Mouse (Mus musculus) liver, embryonic 13.5 days (tissue): ENCODE measurements around the gene Pcdh7. TPM values are rescaled to one million over a fixed set of nuclear protein-coding genes. Genes with fewer than 3 reads are reported as not detected.

ENCODE experiments used
- ATAC-seq: fragments of 200-750 bp; cut with Nextera tagmentation; 2 replicates; pipeline ENCODE4 v1.8.0; 2017; ENCODE audit warnings: low read depth, mild to moderate bottlenecking, moderate number of reproducible peaks, moderate library complexity
- DNase-seq: peaks from one replicate; pipeline ENCODE4 v3.0.0; 2022
- H3K27ac ChIP-seq: fragments of 300-500 bp; sonication (generic); 2 replicates; pipeline ENCODE4 v1.5.1; 2015; ENCODE audit warnings: moderate library complexity, mild to moderate bottlenecking, inconsistent platforms
- H3K27me3 ChIP-seq: fragments of 300-500 bp; sonication (generic); 2 replicates; pipeline ENCODE4 v1.6.1; 2015; ENCODE audit warnings: mild to moderate bottlenecking, inconsistent platforms
- H3K36me3 ChIP-seq: fragments of 300-500 bp; sonication (generic); 2 replicates; pipeline ENCODE4 v1.6.1; 2015; ENCODE audit warnings: mild to moderate bottlenecking, inconsistent platforms
- H3K4me1 ChIP-seq: fragments of 300-500 bp; sonication (generic); replicated peaks from 2 replicates; pipeline ENCODE4 v1.6.1; 2015; ENCODE audit warnings: inconsistent platforms
- H3K4me2 ChIP-seq: fragments of 300-500 bp; sonication (generic); 2 replicates; pipeline ENCODE4 v1.6.1; 2015; ENCODE audit warnings: inconsistent platforms, mild to moderate bottlenecking, moderate library complexity
- H3K4me3 ChIP-seq: fragments of 300-500 bp; sonication (generic); replicated peaks from 2 replicates; pipeline ENCODE4 v1.5.1; 2015; ENCODE audit warnings: mild to moderate bottlenecking, inconsistent platforms
- H3K9ac ChIP-seq: fragments of 300-500 bp; sonication (generic); 2 replicates; pipeline ENCODE4 v1.6.1; 2015; ENCODE audit warnings: mild to moderate bottlenecking, inconsistent platforms
- H3K9me3 ChIP-seq: fragments of 300-500 bp; sonication (generic); replicated peaks from 2 replicates; pipeline ENCODE4 v1.6.1; 2016; ENCODE audit warnings: inconsistent platforms
- WGBS: fragments of 180-500 bp; shearing (Covaris S2); methylation state at CpG from one replicate; pipeline ENCODE4 v1.1.7; 2015; ENCODE audit not compliant: insufficient replicate concordance; 5-methylcytosine and 5-hydroxymethylcytosine counted together
- polyA plus RNA-seq: library from polyadenylated mRNA; unstranded; fragments of >200 nt; fragmentation: Nextera tagmentation; extraction: Ambion mirVana; gene quantifications from 2 replicates; pipeline ENCODE4 v1.2.1, GENCODE M21; 2015

Gene Pcdh7
- polyA plus RNA-seq, 1 experiment from 2014 or later: 0.76 TPM

- H3K4me1 ChIP-seq: no peaks in the 10 kb centered on the region
- H3K4me3 ChIP-seq: no peak overlapping the region
- no peak overlapping the region for H3K9ac ChIP-seq
- no peaks in the 10 kb centered on the region for H3K9me3 ChIP-seq
- DNase-seq: no peak
- H3K4me2 ChIP-seq: no peak overlapping the region
- ATAC-seq: no peak
- 59% methylated on average over 1 of the region's 1 CpGs for whole genome bisulfite sequencing
- no peak overlapping the region for H3K27ac ChIP-seq
- no peaks in the 10 kb centered on the region for H3K27me3 ChIP-seq
- no peaks in the 10 kb centered on the region for H3K36me3 ChIP-seq
These were observed 92.9 kb downstream of the Pcdh7 start for GRCm38 (mm10) chr5:57810641-57811040.

GRCm38 (mm10) chr5:57815964-57816589 lies 98.3 kb downstream of the Pcdh7 start:
- no peak for ATAC-seq
- DNase-seq: no peak
- Histone ChIP-seq H3K4me2 (no peak overlapping the region), H3K4me1 (no peaks in the 10 kb centered on the region), H3K36me3 (no peaks in the 10 kb centered on the region), H3K27ac (no peak overlapping the region), H3K27me3 (no peaks in the 10 kb centered on the region), H3K4me3 (no peak overlapping the region), H3K9ac (no peak overlapping the region), H3K9me3 (no peaks in the 10 kb centered on the region)
- 47% methylated on average over 5 of the region's 5 CpGs for WGBS

DNA sequence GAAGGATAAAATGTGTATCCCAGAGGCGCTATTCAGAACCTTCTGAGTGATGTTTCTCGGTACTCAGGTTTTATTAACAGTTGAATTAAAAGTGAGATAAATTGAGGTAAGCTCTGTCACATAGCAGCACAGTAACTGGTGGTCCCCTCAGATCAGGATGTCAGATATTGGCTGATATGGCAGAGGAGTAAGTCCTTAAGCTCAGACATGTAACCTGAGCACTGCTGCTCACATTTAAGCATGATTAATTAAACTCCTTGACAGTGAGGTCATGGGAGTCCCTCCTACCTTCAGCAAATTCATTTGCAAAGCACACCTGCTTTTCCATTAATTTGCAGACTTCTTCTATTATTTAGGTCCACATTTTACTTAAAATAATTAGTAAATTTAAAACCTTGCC lies 102.0 kb downstream of the Pcdh7 start:
- WGBS: 71% methylated on average over 2 of the region's 2 CpGs
- no peaks in the 10 kb centered on the region for H3K36me3 ChIP-seq
- H3K9me3 ChIP-seq: no peaks in the 10 kb centered on the region

GRCm38 (mm10) chr5:57821099-57821498 lies 103.3 kb downstream of the Pcdh7 start:
- H3K9ac ChIP-seq: no peak overlapping the region
- no peaks in the 10 kb centered on the region for H3K27me3 ChIP-seq
- H3K36me3 ChIP-seq: no peaks in the 10 kb centered on the region
- no peaks in the 10 kb centered on the region for H3K9me3 ChIP-seq
- no peak overlapping the region for H3K4me3 ChIP-seq
- no peak overlapping the region for H3K4me2 ChIP-seq
- 77% methylated on average over 8 of the region's 8 CpGs for WGBS
- ATAC-seq (no peak), DNase-seq (no peak)
- no peaks in the 10 kb centered on the region for H3K4me1 ChIP-seq
- no peak overlapping the region for H3K27ac ChIP-seq

More for the DNA sequence above, 102.0 kb downstream of the Pcdh7 start:
- Histone ChIP-seq H3K4me2 (no peak overlapping the region), H3K9ac (no peak overlapping the region), H3K27me3 (no peaks in the 10 kb centered on the region), H3K4me1 (no peaks in the 10 kb centered on the region), H3K27ac (no peak overlapping the region), H3K4me3 (no peak overlapping the region)
- DNase-seq (no peak), ATAC-seq (no peak)

- WGBS: 71% methylated on average over 3 of the region's 3 CpGs
- ATAC-seq (no peak), DNase-seq (no peak)
- Histone ChIP-seq H3K27ac (no peak overlapping the region), H3K36me3 (no peaks in the 10 kb centered on the region), H3K4me1 (no peaks in the 10 kb centered on the region), H3K4me2 (no peak overlapping the region), H3K27me3 (no peaks in the 10 kb centered on the region), H3K4me3 (no peak overlapping the region), H3K9me3 (no peaks in the 10 kb centered on the region), H3K9ac (no peak overlapping the region)
These were observed 110.7 kb downstream of the Pcdh7 start for GRCm38 (mm10) chr5:57828437-57828836.

- no peak for DNase-seq
- Histone ChIP-seq H3K27me3 (no peaks in the 10 kb centered on the region), H3K4me2 (no peak overlapping the region), H3K4me1 (no peaks in the 10 kb centered on the region), H3K9me3 (no peaks in the 10 kb centered on the region), H3K27ac (no peak overlapping the region), H3K36me3 (no peaks in the 10 kb centered on the region), H3K9ac (no peak overlapping the region), H3K4me3 (no peak overlapping the region)
- 59% methylated on average over 2 of the region's 2 CpGs for WGBS
- no peak for ATAC-seq
These were observed 119.4 kb downstream of the Pcdh7 start for GRCm38 (mm10) chr5:57837150-57837549.

DNA sequence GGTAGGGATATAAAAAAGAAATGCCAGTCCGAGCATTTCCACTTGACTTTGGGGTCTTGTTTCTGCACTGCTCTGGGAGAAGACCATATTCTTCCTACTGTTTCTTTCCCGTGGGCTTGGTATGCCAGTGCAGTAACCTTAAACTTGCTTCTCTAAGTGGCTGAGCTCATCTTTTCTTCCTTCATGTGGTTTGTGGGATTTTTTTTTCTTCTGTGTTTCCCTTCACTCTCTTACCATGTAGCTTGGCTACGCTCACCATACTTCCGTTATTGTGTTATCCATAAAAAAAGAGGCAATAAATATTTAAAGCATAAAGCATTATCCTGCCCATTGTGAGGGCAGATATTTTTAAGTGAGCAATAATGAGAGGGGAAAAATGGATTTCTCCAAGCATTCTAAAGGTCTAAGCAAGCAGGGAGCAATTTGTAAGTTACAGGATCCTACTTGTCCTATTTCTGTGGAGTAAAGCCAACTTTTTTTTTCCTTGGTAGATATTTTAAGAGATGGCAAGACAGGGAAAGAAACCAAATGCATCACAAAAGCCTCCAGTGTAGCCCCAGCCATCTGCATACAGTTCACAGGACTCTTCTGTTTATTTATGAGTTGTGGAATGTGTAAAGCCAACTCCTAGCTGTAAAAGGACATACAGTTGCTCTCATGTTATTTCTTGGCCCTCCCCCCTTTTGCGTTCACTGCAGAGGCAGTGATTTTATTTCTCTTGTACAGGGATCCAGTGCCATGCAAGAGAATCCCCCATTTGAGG lies 123.8 kb downstream of the Pcdh7 start:
- Histone ChIP-seq H3K36me3 (no peaks in the 10 kb centered on the region), H3K27me3 (no peaks in the 10 kb centered on the region), H3K4me1 (no peaks in the 10 kb centered on the region), H3K4me3 (no peak overlapping the region), H3K4me2 (no peak overlapping the region), H3K9ac (no peak overlapping the region), H3K27ac (no peak overlapping the region), H3K9me3 (no peaks in the 10 kb centered on the region)
- DNase-seq: no peak
- ATAC-seq: no peak
- WGBS: 57% methylated on average over 5 of the region's 5 CpGs

- 52% methylated on average over 3 of the region's 3 CpGs for WGBS
These were observed 129.7 kb downstream of the Pcdh7 start for GRCm38 (mm10) chr5:57847500-57847899.

GRCm38 (mm10) chr5:57850111-57850510 lies 132.3 kb downstream of the Pcdh7 start:
- no peaks in the 10 kb centered on the region for H3K27me3 ChIP-seq
- 43% methylated on average over 2 of the region's 2 CpGs for WGBS
- DNase-seq (no peak), ATAC-seq (no peak)
- H3K9ac ChIP-seq: no peak overlapping the region
- H3K4me3 ChIP-seq: no peak overlapping the region
- no peaks in the 10 kb centered on the region for H3K36me3 ChIP-seq
- no peaks in the 10 kb centered on the region for H3K4me1 ChIP-seq
- no peak overlapping the region for H3K4me2 ChIP-seq
- no peaks in the 10 kb centered on the region for H3K9me3 ChIP-seq
- no peak overlapping the region for H3K27ac ChIP-seq

More at GRCm38 (mm10) chr5:57847500-57847899, 129.7 kb downstream of the Pcdh7 start:
- H3K4me1 ChIP-seq: no peaks in the 10 kb centered on the region
- no peak for ATAC-seq
- H3K27me3 ChIP-seq: no peaks in the 10 kb centered on the region
- no peak overlapping the region for H3K4me2 ChIP-seq
- no peaks in the 10 kb centered on the region for H3K36me3 ChIP-seq
- no peak overlapping the region for H3K4me3 ChIP-seq
- no peak overlapping the region for H3K9ac ChIP-seq
- DNase-seq: no peak
- no peaks in the 10 kb centered on the region for H3K9me3 ChIP-seq
- H3K27ac ChIP-seq: no peak overlapping the region

- DNase-seq: no peak
- WGBS: 36% methylated on average over 3 of the region's 3 CpGs
- Histone ChIP-seq H3K4me2 (no peak overlapping the region), H3K27me3 (no peaks in the 10 kb centered on the region), H3K36me3 (no peaks in the 10 kb centered on the region), H3K4me1 (no peaks in the 10 kb centered on the region), H3K4me3 (no peak overlapping the region), H3K9ac (no peak overlapping the region), H3K27ac (no peak overlapping the region), H3K9me3 (no peaks in the 10 kb centered on the region)
- ATAC-seq: no peak
These were observed 139.5 kb downstream of the Pcdh7 start for GRCm38 (mm10) chr5:57857316-57857715.

GRCm38 (mm10) chr5:57864254-57864653 lies 146.5 kb downstream of the Pcdh7 start:
- Histone ChIP-seq H3K4me2 (no peak overlapping the region), H3K4me3 (no peak overlapping the region), H3K36me3 (no peaks in the 10 kb centered on the region), H3K27ac (no peak overlapping the region), H3K4me1 (0 out of 2 replicates have a peak, but pooled peaks cover 2% of the 10 kb centered on the region), H3K9me3 (no peaks in the 10 kb centered on the region), H3K27me3 (no peaks in the 10 kb centered on the region), H3K9ac (no peak overlapping the region)
- no peak for DNase-seq
- ATAC-seq: no peak
- WGBS: 69% methylated on average over 3 of the region's 3 CpGs

DNA sequence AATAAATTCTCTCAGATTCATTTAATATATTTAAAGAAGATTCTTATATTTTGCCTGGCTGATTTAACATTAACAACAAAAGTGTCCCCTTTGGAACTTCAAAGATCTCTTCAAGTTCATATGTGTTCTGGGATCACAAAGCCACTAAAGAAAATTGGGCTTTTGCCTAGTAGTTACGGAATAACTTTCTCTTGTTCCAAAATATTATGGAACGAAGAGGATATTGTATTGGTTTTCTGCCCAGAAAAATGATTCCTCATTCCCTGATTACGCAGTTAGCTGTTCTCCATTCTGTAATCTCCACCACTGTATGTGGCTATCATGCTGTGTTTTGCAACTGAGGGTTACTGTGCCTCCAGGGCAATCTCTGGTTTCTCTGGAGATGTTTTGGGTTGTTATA lies 147.5 kb downstream of the Pcdh7 start:
- H3K9ac ChIP-seq: no peak overlapping the region
- ATAC-seq (no peak), DNase-seq (no peak)
- no peak overlapping the region for H3K4me2 ChIP-seq
- 0 out of 2 replicates have a peak, but pooled peaks cover 2% of the 10 kb centered on the region for H3K4me1 ChIP-seq
- H3K4me3 ChIP-seq: no peak overlapping the region
- H3K36me3 ChIP-seq: no peaks in the 10 kb centered on the region
- H3K27ac ChIP-seq: no peak overlapping the region
- H3K9me3 ChIP-seq: no peaks in the 10 kb centered on the region
- 77% methylated on average over 3 of the region's 3 CpGs for WGBS
- H3K27me3 ChIP-seq: no peaks in the 10 kb centered on the region
